Mouse (Mus musculus): ENCODE results near the gene Alkbh4. TPM values are rescaled to one million over a fixed set of nuclear protein-coding genes. Genes with fewer than 3 reads are reported as not detected.
A peak's percentile ranks its signal among the peaks of the same experiment; 100 is the strongest.

Gene Alkbh4
- polyA plus RNA-seq, 3 experiments from 2014 or later, result 51.3 to 63.3 (median 56.7) TPM

- peak; percentile 40 for ATAC-seq
These were observed 46.1 kb downstream of the Alkbh4 start for GRCm38 (mm10) chr5:136182049-136182448.

GRCm38 (mm10) chr5:136182830-136183229 lies 46.9 kb downstream of the Alkbh4 start:
- ATAC-seq, result no peak

- ATAC-seq, result no peak
These were observed 47.8 kb downstream of the Alkbh4 start for GRCm38 (mm10) chr5:136183766-136184165.

- peak; percentile 91 for ATAC-seq
These were observed 50.8 kb downstream of the Alkbh4 start for GRCm38 (mm10) chr5:136186723-136187122.

Other genes starting within 250 kb of the Alkbh4 start
- gene Hspb1, start 248.2 kb upstream of the Alkbh4 start, polyA plus RNA-seq (2017; shearing (Covaris generic)), result under 1 TPM in 1 of 3 experiments, not detected in 2; 0.82 TPM
- gene Ywhag, start 201.5 kb upstream of the Alkbh4 start, polyA plus RNA-seq (2017; shearing (Covaris generic)), result 10 to 100 TPM; 29.8 to 46.2 (median 37.0) TPM
- gene Ssc4d, start 161.6 kb upstream of the Alkbh4 start, polyA plus RNA-seq (2017; shearing (Covaris generic)), result 1 to 10 TPM; 1.0 to 2.0 (median 1.4) TPM
- gene Zp3, start 156.0 kb upstream of the Alkbh4 start, polyA plus RNA-seq (2017; shearing (Covaris generic)), result not detected
- 10 to 100 TPM in 1 of 3 experiments, 1 to 10 TPM in 2; 8.5 to 10.8 (median 9.1) TPM for gene Dtx2, start 141.3 kb upstream of the Alkbh4 start, polyA plus RNA-seq (2017; shearing (Covaris generic))
- gene Upk3b, start 97.7 kb upstream of the Alkbh4 start, polyA plus RNA-seq (2017; shearing (Covaris generic)), result under 1 TPM in 1 of 3 experiments, not detected in 2; 0.16 TPM
- not detected for gene Upk3bl, start 81.7 kb upstream of the Alkbh4 start, polyA plus RNA-seq (2017; shearing (Covaris generic))
- gene Rasa4, start 52.2 kb upstream of the Alkbh4 start, polyA plus RNA-seq (2017; shearing (Covaris generic)), result 1 to 10 TPM; 1.5 to 2.4 (median 1.7) TPM
- gene Polr2j, start 19.5 kb upstream of the Alkbh4 start, polyA plus RNA-seq (2017; shearing (Covaris generic)), result 100 to 1,000 TPM; 120 to 150 (median 121) TPM
- 10 to 100 TPM; 37.0 to 37.7 (median 37.2) TPM for gene Lrwd1, start 72 bp upstream of the Alkbh4 start, polyA plus RNA-seq (2017; shearing (Covaris generic))
- gene Orai2, start 34.6 kb downstream of the Alkbh4 start, polyA plus RNA-seq (2017; shearing (Covaris generic)), result 10 to 100 TPM; 55.8 to 72.0 (median 64.8) TPM
- gene Prkrip1, start 62.8 kb downstream of the Alkbh4 start, polyA plus RNA-seq (2017; shearing (Covaris generic)), result 10 to 100 TPM; 40.9 to 48.3 (median 45.5) TPM
- gene Sh2b2, start 110.4 kb downstream of the Alkbh4 start, polyA plus RNA-seq (2017; shearing (Covaris generic)), result under 1 TPM in 1 of 3 experiments, not detected in 2; 0.24 TPM